Mouse (Mus musculus): ENCODE data around the gene Zfp967. TPM values are rescaled to one million over a fixed set of nuclear protein-coding genes. Genes with fewer than 3 reads are reported as not detected.
"Not testable (repeated sequence)": the region's sequence is repeated elsewhere in the genome, so short reads cannot be mapped to it uniquely, and the experiment has no call there.

The Zfp967 gene
- not detected in 2 replicates for polyA plus RNA-seq (2014; fragmentation: Nextera tagmentation; extraction: Ambion mirVana)

DNA sequence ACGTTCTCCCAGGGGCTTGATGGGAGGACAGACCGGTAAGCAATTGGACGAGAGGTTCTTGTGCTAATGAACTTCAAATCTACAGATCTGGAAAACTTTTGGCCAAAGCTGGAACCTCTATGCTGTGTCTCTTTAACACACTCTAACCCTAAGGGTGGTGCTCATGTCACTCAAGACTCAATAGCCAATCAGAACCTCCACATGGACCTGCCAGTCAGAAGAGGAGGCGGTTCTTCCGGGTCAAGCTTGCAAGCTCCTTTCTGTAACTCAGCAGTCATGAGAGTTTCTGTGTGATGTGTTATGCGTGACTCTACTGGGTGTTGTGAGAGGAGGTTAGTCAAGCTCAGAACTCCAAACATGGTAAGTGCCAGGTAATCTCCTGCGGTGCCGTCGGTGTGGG, at the start of gene Zfp967:
TSS of gene Zfp967 (plus strand) at position 301 of the 400 bp plus-strand sequence.
- H3K27me3 ChIP-seq (ENCODE audit: control insufficient read depth, insufficient read depth, low read length); H3K9ac ChIP-seq (replicated peaks; ENCODE audit: low read length); H3K9me3 ChIP-seq (replicated peaks; ENCODE audit: control insufficient read depth, low read length); H3K4me2 ChIP-seq (ENCODE audit: low read depth, low read length); H3K4me1 ChIP-seq (ENCODE audit: control insufficient read depth, insufficient read depth, low read length); H3K4me3 ChIP-seq (ENCODE audit: low read depth, low read length); ATAC-seq (replicated peaks; ENCODE audit: insufficient number of reproducible peaks, low FRiP score, low TSS enrichment, low read depth); H3K36me3 ChIP-seq (replicated peaks; ENCODE audit: control insufficient read depth, insufficient read depth, low read depth, low read length); DNase-seq (ENCODE audit: low spot score); H3K27ac ChIP-seq (replicated peaks; ENCODE audit: low read depth, low read length): not testable (repeated sequence)
- WGBS: no CpG with 5 or more reads among the region's 9 CpGs

DNA sequence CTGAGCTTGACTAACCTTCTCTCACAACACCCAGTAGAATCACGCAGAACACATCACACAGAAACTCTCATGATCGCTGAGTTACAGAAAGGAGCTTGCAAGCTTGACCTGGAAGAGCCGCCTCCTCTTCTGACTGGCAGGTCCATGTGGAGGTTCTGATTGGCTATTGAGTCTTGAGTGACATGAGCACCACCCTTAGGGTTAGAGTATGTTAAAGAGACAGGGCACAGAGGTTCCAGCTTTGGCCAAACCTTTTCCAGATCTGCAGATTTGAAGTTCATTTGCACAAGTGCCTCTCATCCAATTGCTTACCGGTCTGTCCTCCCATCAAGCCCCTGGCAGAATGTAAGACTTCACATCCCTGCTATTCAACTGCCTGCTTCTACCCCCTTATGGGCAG, 34.2 kb upstream of the Zfp967 start, which contains the start of gene Gm14434:
TSS of gene Gm14434 (minus strand) at position 101 of the 400 bp plus-strand sequence.
- H3K9ac ChIP-seq (replicated peaks; ENCODE audit: low read length); H3K36me3 ChIP-seq (replicated peaks; ENCODE audit: control insufficient read depth, insufficient read depth, low read depth, low read length); H3K9me3 ChIP-seq (replicated peaks; ENCODE audit: control insufficient read depth, low read length); H3K4me3 ChIP-seq (ENCODE audit: low read depth, low read length); H3K27me3 ChIP-seq (ENCODE audit: control insufficient read depth, insufficient read depth, low read length); H3K27ac ChIP-seq (replicated peaks; ENCODE audit: low read depth, low read length); H3K4me2 ChIP-seq (ENCODE audit: low read depth, low read length); H3K4me1 ChIP-seq (ENCODE audit: control insufficient read depth, insufficient read depth, low read length); ATAC-seq (replicated peaks; ENCODE audit: insufficient number of reproducible peaks, low FRiP score, low TSS enrichment, low read depth); DNase-seq (ENCODE audit: low spot score): not testable (repeated sequence)
- no CpG with 5 or more reads among the region's 4 CpGs for WGBS

Other genes with a start within 250 kb of the Zfp967 start
- gene Gm11009, start 201.6 kb upstream of the Zfp967 start, polyA plus RNA-seq (2014; fragmentation: Nextera tagmentation; extraction: Ambion mirVana): not detected in 2 replicates
- 13.0 and 14.3 TPM in 2 replicates for gene Gm14435, start 97.5 kb upstream of the Zfp967 start, polyA plus RNA-seq (2014; fragmentation: Nextera tagmentation; extraction: Ambion mirVana)
- 4.6 and 8.1 TPM in 2 replicates for gene Gm14434, start 34.3 kb upstream of the Zfp967 start, polyA plus RNA-seq (2014; fragmentation: Nextera tagmentation; extraction: Ambion mirVana)
- gene Gm14308, start 115.3 kb downstream of the Zfp967 start, polyA plus RNA-seq (2014; fragmentation: Nextera tagmentation; extraction: Ambion mirVana): 26.9 and 34.5 TPM in 2 replicates
- gene Zfp973, start 149.5 kb downstream of the Zfp967 start, polyA plus RNA-seq (2014; fragmentation: Nextera tagmentation; extraction: Ambion mirVana): 8.8 and 9.8 TPM in 2 replicates
- gene Gm14305, start 187.3 kb downstream of the Zfp967 start, polyA plus RNA-seq (2014; fragmentation: Nextera tagmentation; extraction: Ambion mirVana): 39.1 and 40.6 TPM in 2 replicates